Mouse (Mus musculus) liver, embryonic 12.5 days (tissue): Measurements from ENCODE around the gene Gm5965. TPM values are rescaled to one million over a fixed set of nuclear protein-coding genes. Genes with fewer than 3 reads are reported as not detected.
"Not testable (repeated sequence)": the region's sequence is repeated elsewhere in the genome, so short reads cannot be mapped to it uniquely, and the experiment has no call there.

Experiments used
- ATAC-seq: fragments of 200-750 bp; cut with Nextera tagmentation; 2 replicates; pipeline ENCODE4 v1.8.0; 2017; ENCODE audit warnings: moderate number of reproducible peaks, mild to moderate bottlenecking, moderate library complexity
- H3K27ac ChIP-seq: fragments of 300-500 bp; sonication (generic); 2 replicates; pipeline ENCODE4 v1.5.1; 2016; ENCODE audit warnings: mild to moderate bottlenecking
- H3K27me3 ChIP-seq: fragments of 300-500 bp; sonication (generic); replicated peaks from 2 replicates; pipeline ENCODE4 v1.6.1; 2016; ENCODE audit warnings: mild to moderate bottlenecking, moderate library complexity
- H3K36me3 ChIP-seq: fragments of 300-500 bp; sonication (generic); 2 replicates; pipeline ENCODE4 v1.6.1; 2016; ENCODE audit warnings: mild to moderate bottlenecking, moderate library complexity
- H3K4me1 ChIP-seq: fragments of 300-500 bp; sonication (generic); 2 replicates; pipeline ENCODE4 v1.6.1; 2016
- H3K4me2 ChIP-seq: fragments of 300-500 bp; sonication (generic); 2 replicates; pipeline ENCODE4 v1.6.1; 2016; ENCODE audit warnings: mild to moderate bottlenecking, moderate library complexity
- H3K4me3 ChIP-seq: fragments of 300-500 bp; sonication (generic); 2 replicates; pipeline ENCODE4 v1.5.1; 2016; ENCODE audit warnings: mild to moderate bottlenecking, moderate library complexity
- H3K9ac ChIP-seq: fragments of 300-500 bp; sonication (generic); 2 replicates; pipeline ENCODE4 v1.6.1; 2016; ENCODE audit warnings: mild to moderate bottlenecking, moderate library complexity
- H3K9me3 ChIP-seq: fragments of 300-500 bp; sonication (generic); replicated peaks from 2 replicates; pipeline ENCODE4 v1.6.1; 2016; ENCODE audit warnings: mild to moderate bottlenecking, moderate library complexity
- WGBS: fragments of 180-500 bp; shearing (Covaris S2); methylation state at CpG from one replicate; pipeline ENCODE4 v1.1.7; 2016; ENCODE audit not compliant: insufficient replicate concordance; 5-methylcytosine and 5-hydroxymethylcytosine counted together
- polyA plus RNA-seq: library from polyadenylated mRNA; unstranded; fragments of >200 nt; fragmentation: Nextera tagmentation; extraction: Ambion mirVana; gene quantifications from 2 replicates; pipeline ENCODE4 v1.2.1, GENCODE M21; 2016

The Gm5965 gene
- polyA plus RNA-seq = not detected in 2 replicates

DNA sequence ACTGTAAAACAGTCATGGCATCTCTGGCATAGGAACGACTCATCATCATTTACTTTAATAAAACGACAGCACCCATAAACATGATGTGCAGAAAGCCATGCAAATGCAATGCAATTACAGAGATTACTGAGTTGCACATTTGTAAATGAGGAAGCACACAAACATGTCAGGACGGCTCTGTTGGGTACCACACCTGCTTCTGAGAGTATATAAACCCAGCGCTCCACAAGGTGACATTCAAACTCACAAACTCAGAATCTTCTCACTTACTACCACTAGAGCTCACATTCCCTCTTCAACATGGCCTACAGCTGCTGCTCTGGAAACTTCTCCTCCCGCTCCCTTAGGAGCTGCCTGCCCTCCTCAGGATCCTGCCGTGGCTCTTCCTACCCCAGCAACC is at the start of gene Gm5965:
TSS of gene Gm5965 (plus strand) at position 301 of the 400 bp plus-strand sequence.
- WGBS = 73% methylated on average over 6 of the region's 6 CpGs
- H3K27ac ChIP-seq = no peak within 1 kb of the TSS
- H3K4me2 ChIP-seq = no peak within 1 kb of the TSS
- H3K36me3 ChIP-seq = no peaks in the 10 kb centered on the region
- no peaks in the 10 kb centered on the region for H3K4me1 ChIP-seq
- H3K27me3 ChIP-seq = no peaks in the 10 kb centered on the region
- H3K9ac ChIP-seq = no peak within 1 kb of the TSS
- no peak for ATAC-seq
- no peaks in the 10 kb centered on the region for H3K9me3 ChIP-seq
- H3K4me3 ChIP-seq = no peak within 1 kb of the TSS

DNA sequence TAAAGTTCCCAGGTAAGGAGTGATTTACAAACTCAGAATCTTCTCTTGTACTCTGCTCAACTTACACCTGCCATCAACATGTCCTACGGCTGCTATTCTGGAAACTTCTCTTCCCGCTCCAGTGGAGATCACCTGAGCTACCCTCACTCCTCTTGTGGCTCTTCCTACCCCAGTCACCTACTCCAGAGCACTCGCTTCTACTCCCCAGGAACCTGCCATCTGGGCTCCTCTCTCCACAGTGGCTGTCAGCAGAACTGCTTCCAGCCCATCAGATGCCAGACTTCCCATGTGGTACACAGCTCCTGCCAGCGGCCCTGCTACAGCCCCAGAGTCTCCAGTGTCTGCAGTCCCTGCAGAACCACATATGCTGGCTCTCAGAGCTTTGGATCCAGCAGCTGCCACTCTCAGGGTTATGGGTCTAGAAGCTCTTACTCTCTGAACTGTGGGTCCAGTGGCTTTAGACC is 48.9 kb upstream of the Gm5965 start, which contains the start of gene Krtap13-1:
TSS of gene Krtap13-1 (plus strand) at position 51 of the 464 bp plus-strand sequence.
- Histone ChIP-seq H3K4me2 (no peak within 1 kb of the TSS), H3K9ac (no peak within 1 kb of the TSS), H3K36me3 (no peaks in the 10 kb centered on the region), H3K4me1 (no peaks in the 10 kb centered on the region), H3K27ac (no peak within 1 kb of the TSS), H3K27me3 (no peaks in the 10 kb centered on the region), H3K4me3 (no peak within 1 kb of the TSS), H3K9me3 (no peaks in the 10 kb centered on the region)
- WGBS = 63% methylated on average over 4 of the region's 4 CpGs
- ATAC-seq = no peak

- H3K4me2 ChIP-seq = no peak overlapping the region
- no peaks in the 10 kb centered on the region for H3K36me3 ChIP-seq
- ATAC-seq = no peak
- no peaks in the 10 kb centered on the region for H3K4me1 ChIP-seq
- H3K4me3 ChIP-seq = no peak overlapping the region
- no peaks in the 10 kb centered on the region for H3K9me3 ChIP-seq
- H3K27ac ChIP-seq = no peak overlapping the region
- H3K27me3 ChIP-seq = no peaks in the 10 kb centered on the region
- 64% methylated on average over 2 of the region's 2 CpGs for WGBS
- no peak overlapping the region for H3K9ac ChIP-seq
These were observed 42.3 kb upstream of the Gm5965 start for GRCm38 (mm10) chr16:88735391-88735790.

DNA sequence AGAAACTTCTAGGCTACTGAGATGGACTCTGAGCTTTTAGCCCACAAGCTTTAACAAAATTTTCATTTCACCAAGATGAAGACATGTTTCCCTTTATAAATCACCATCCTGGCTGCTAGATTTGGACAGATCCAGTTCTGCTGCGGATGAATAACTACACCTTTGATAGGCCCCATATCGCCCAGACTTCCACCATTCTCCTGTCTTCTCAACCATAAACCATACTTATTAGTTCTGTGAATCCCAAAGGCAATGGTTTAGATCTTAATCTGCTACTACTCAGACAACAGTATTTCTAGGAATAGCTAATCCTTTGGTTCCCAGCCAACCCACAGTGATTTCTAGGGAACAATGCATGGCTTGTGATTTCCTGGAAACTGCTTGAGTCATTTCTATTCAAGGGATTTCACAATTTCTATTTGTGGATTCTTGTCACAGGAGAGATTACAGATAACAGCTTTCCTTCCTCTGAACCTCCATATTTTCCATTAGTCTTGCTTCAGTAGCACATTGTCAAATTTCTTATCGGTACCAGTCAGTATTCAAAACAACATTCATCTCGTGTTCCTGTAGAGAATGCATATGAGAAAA is 32.9 kb upstream of the Gm5965 start:
- H3K9ac ChIP-seq = no peak overlapping the region

GRCm38 (mm10) chr16:88747943-88748342 is 29.8 kb upstream of the Gm5965 start:
- no peak overlapping the region for H3K9ac ChIP-seq
- H3K4me1 ChIP-seq = no peaks in the 10 kb centered on the region
- no peak for ATAC-seq
- H3K9me3 ChIP-seq = no peaks in the 10 kb centered on the region
- H3K27me3 ChIP-seq = no peaks in the 10 kb centered on the region
- WGBS = 65% methylated on average over 4 of the region's 4 CpGs
- H3K27ac ChIP-seq = no peak overlapping the region
- no peak overlapping the region for H3K4me2 ChIP-seq
- no peaks in the 10 kb centered on the region for H3K36me3 ChIP-seq
- no peak overlapping the region for H3K4me3 ChIP-seq

More for the DNA sequence above, 32.9 kb upstream of the Gm5965 start:
- Histone ChIP-seq H3K27ac (no peak overlapping the region), H3K9me3 (no peaks in the 10 kb centered on the region), H3K4me2 (no peak overlapping the region), H3K36me3 (no peaks in the 10 kb centered on the region), H3K27me3 (no peaks in the 10 kb centered on the region), H3K4me1 (no peaks in the 10 kb centered on the region), H3K4me3 (no peak overlapping the region)
- 57% methylated on average over 4 of the region's 4 CpGs for WGBS
- no peak for ATAC-seq

GRCm38 (mm10) chr16:88751535-88751934 is 26.2 kb upstream of the Gm5965 start, which contains the start of gene Krtap13:
Krtap13 (minus strand) TSS chr16:88751635.
- not testable (repeated sequence) for H3K27me3 ChIP-seq, H3K9me3 ChIP-seq, H3K4me1 ChIP-seq, H3K36me3 ChIP-seq, ATAC-seq, H3K9ac ChIP-seq, H3K4me2 ChIP-seq, H3K4me3 ChIP-seq, H3K27ac ChIP-seq
- WGBS = 54% methylated on average over 3 of the region's 3 CpGs

- not testable (repeated sequence) for H3K27me3 ChIP-seq, H3K4me1 ChIP-seq, H3K36me3 ChIP-seq, H3K4me2 ChIP-seq, H3K27ac ChIP-seq, H3K4me3 ChIP-seq, H3K9ac ChIP-seq, H3K9me3 ChIP-seq, ATAC-seq
- WGBS = 66% methylated on average over 3 of the region's 3 CpGs
These were observed 19.1 kb upstream of the Gm5965 start, which contains the start of gene 2310034C09Rik for GRCm38 (mm10) chr16:88758547-88758946. 2310034C09Rik (plus strand) TSS chr16:88758847.

- Histone ChIP-seq H3K4me2 (no peak within 1 kb of the TSS), H3K27me3 (no peaks in the 10 kb centered on the region), H3K9ac (no peak within 1 kb of the TSS), H3K27ac (no peak within 1 kb of the TSS), H3K4me3 (no peak within 1 kb of the TSS), H3K4me1 (no peaks in the 10 kb centered on the region), H3K9me3 (no peaks in the 10 kb centered on the region), H3K36me3 (no peaks in the 10 kb centered on the region)
- no peak for ATAC-seq
- 42% methylated on average over 2 of the region's 2 CpGs for WGBS
These were observed 3.6 kb upstream of the Gm5965 start, which contains the start of gene 2310057N15Rik for GRCm38 (mm10) chr16:88774106-88774505. 2310057N15Rik (minus strand) TSS chr16:88774206.

DNA sequence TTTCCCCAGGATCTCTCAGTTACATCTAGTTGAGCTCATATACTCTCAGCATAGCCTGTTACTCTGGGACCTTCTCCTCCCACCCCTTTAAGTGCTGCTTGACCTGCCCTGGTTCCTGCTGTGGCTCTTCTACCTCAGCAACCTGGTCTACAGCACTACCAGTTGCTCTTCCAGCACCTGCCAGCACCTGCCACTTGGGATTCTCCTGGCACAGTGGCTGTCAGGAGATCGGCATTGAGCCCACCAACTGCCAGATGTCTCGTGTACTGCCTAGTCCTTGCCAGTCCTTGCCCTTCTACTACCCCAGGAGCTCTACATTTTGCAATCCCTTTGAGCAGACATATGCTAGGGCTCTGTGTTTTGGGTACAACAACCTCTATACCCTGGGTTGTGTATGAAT is 9.1 kb downstream of the Gm5965 start:
- no peak overlapping the region for H3K4me2 ChIP-seq
- H3K9me3 ChIP-seq = no peaks in the 10 kb centered on the region
- H3K27me3 ChIP-seq = no peaks in the 10 kb centered on the region
- H3K4me3 ChIP-seq = no peak overlapping the region
- no peak overlapping the region for H3K9ac ChIP-seq
- H3K36me3 ChIP-seq = no peaks in the 10 kb centered on the region
- ATAC-seq = no peak
- H3K27ac ChIP-seq = no peak overlapping the region
- WGBS = 46% methylated on average over 2 of the region's 2 CpGs
- H3K4me1 ChIP-seq = no peaks in the 10 kb centered on the region

- H3K4me2 ChIP-seq = no peak within 1 kb of the TSS
- H3K27ac ChIP-seq = no peak within 1 kb of the TSS
- H3K9ac ChIP-seq = no peak within 1 kb of the TSS
- no peaks in the 10 kb centered on the region for H3K27me3 ChIP-seq
- WGBS = 63% methylated on average over 2 of the region's 2 CpGs
- no peak within 1 kb of the TSS for H3K4me3 ChIP-seq
- H3K36me3 ChIP-seq = no peaks in the 10 kb centered on the region
- H3K9me3 ChIP-seq = no peaks in the 10 kb centered on the region; the same call in 1 of the 2 replicates
- ATAC-seq = no peak
- no peaks in the 10 kb centered on the region for H3K4me1 ChIP-seq
These were observed 34.1 kb downstream of the Gm5965 start, which contains the start of gene Gm20741 for GRCm38 (mm10) chr16:88811827-88812226. Gm20741 (minus strand) TSS chr16:88812220.

- no peak within 1 kb of the TSS for H3K27ac ChIP-seq
- no peaks in the 10 kb centered on the region for H3K27me3 ChIP-seq
- H3K9ac ChIP-seq = no peak within 1 kb of the TSS
- H3K36me3 ChIP-seq = no peaks in the 10 kb centered on the region
- no peak within 1 kb of the TSS for H3K4me2 ChIP-seq
- no peak for ATAC-seq
- H3K4me1 ChIP-seq = no peaks in the 10 kb centered on the region
- WGBS = 69% methylated on average over 3 of the region's 3 CpGs
- no peak within 1 kb of the TSS for H3K4me3 ChIP-seq
- no peaks in the 10 kb centered on the region for H3K9me3 ChIP-seq
These were observed 42.4 kb downstream of the Gm5965 start, which contains the start of gene Krtap15 for GRCm38 (mm10) chr16:88820066-88820465. Krtap15 (plus strand) TSS chr16:88820215.

- WGBS = 68% methylated on average over 3 of the region's 3 CpGs
- no peak for ATAC-seq
- no peaks in the 10 kb centered on the region for H3K36me3 ChIP-seq
- no peak overlapping the region for H3K4me2 ChIP-seq
- no peak overlapping the region for H3K27ac ChIP-seq
- no peak overlapping the region for H3K9ac ChIP-seq
- no peak overlapping the region for H3K4me3 ChIP-seq
- H3K4me1 ChIP-seq = no peaks in the 10 kb centered on the region
- no peaks in the 10 kb centered on the region for H3K9me3 ChIP-seq
- H3K27me3 ChIP-seq = no peaks in the 10 kb centered on the region
These were observed 46.0 kb downstream of the Gm5965 start for GRCm38 (mm10) chr16:88823736-88824135.
